Mouse (Mus musculus) E14TG2a.4 (cell line): ENCODE results near the gene Gm27029.

Source experiments
- H3K27me3 ChIP-seq: 2 replicates; pipeline ENCODE4 v1.6.1; 2014; ENCODE audit warnings: low read length, control low read depth; ENCODE audit not compliant: insufficient read depth
- H3K36me3 ChIP-seq: 2 replicates; pipeline ENCODE4 v1.6.1; 2014; ENCODE audit warnings: low read length, control low read depth; ENCODE audit not compliant: insufficient read depth
- H3K4me1 ChIP-seq: replicated peaks from 2 replicates; pipeline ENCODE4 v1.6.1; 2014; ENCODE audit warnings: low read depth, low read length, control low read depth
- H3K4me3 ChIP-seq: replicated peaks from 2 replicates; pipeline ENCODE4 v1.5.1; 2014; ENCODE audit warnings: mild to moderate bottlenecking, low read length
- H3K9me3 ChIP-seq: 2 replicates; pipeline ENCODE4 v1.6.1; 2014; ENCODE audit warnings: low read length, control low read depth
- CTCF ChIP-seq: conservative IDR thresholded peaks from 2 replicates; pipeline ENCODE4 v1.5.1; 2014; ENCODE audit warnings: low read length
- NANOG ChIP-seq: IDR thresholded peaks from 2 replicates; pipeline ENCODE4 v1.6.1; 2014; ENCODE audit warnings: borderline replicate concordance, low read length, mixed read lengths
- POU5F1 ChIP-seq: IDR thresholded peaks from 2 replicates; pipeline ENCODE4 v1.6.1; 2014; ENCODE audit warnings: low read length, borderline replicate concordance

Gene Gm27029

DNA sequence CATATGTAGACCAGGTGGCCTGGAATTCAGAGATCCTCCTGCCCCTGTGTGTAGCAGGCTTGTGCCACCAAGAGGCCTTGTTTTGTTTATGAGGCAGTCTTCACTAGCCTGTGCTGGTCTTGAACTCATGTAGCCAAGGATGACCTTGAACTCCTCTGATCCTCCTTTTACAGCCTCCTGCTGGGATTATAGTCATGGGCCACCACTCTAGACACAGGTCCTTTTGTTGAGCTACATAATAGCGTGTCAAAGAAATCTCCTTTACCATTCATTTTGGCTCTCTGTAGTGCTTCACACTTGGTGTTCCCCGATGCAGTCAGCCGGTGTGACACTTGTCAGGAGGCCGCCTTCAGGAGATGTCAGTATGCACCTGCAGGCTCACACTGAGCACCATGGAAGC, 12.3 kb upstream of the Gm27029 start:
- no peak for TF ChIP-seq CTCF
- TF ChIP-seq POU5F1, result no peak
- TF ChIP-seq NANOG, result peak; percentile 66; the same call in 1 of the 2 replicates
- peaks cover 37% of the 10 kb centered on the region for H3K36me3 ChIP-seq
- H3K4me1 ChIP-seq, result peaks cover 34% of the 10 kb centered on the region
- no peaks in the 10 kb centered on the region for H3K9me3 ChIP-seq
- H3K27me3 ChIP-seq, result no peaks in the 10 kb centered on the region
- no peak overlapping the region for H3K4me3 ChIP-seq

DNA sequence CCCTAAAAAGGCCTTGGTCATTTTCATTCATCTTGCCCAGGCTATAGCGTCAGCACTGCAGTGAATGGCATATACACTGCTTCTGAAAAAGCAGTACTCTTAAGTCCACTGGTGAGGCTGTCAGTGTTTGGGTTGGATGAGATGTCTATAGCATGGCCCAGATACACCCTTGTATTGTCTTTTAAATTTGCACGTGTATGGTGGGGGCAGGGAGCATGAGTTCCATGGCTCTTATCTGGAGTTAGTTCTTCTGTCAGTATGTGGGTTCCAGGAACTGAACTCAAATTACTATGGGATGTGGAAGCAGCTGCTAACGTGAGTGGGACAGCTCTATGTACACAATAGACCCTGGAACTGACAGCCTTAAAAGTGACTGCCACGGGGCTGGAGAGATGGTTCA, 11.2 kb upstream of the Gm27029 start:
- Histone ChIP-seq H3K4me3 (no peak overlapping the region), H3K4me1 (peaks cover 39% of the 10 kb centered on the region), H3K27me3 (no peaks in the 10 kb centered on the region), H3K9me3 (no peaks in the 10 kb centered on the region), H3K36me3 (peaks cover 48% of the 10 kb centered on the region)
- TF ChIP-seq POU5F1 (no peak), NANOG (no peak), CTCF (no peak)

DNA sequence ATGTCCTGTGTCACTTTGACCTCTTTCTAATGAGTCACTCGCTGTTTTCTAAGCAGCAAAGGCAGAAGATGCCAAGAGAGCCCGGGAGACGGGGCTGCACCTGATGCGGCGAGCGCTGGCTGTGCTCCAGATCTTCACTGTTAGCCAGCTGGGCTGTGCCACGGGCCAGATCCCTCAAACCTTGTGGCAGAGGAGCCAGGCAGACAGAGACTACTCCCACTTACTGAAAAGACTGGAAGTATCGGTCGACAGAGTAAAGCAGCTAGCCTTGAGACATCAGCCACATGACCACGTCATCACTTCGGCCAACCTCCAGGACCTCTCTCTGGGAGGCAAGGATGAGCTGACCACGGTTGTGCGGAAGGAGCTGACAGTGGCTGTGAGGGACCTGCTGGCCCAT, 8.8 kb upstream of the Gm27029 start:
- no peak overlapping the region for H3K4me3 ChIP-seq
- H3K9me3 ChIP-seq, result no peaks in the 10 kb centered on the region
- TF ChIP-seq NANOG (no peak), POU5F1 (no peak), CTCF (no peak)
- H3K36me3 ChIP-seq, result peaks cover 68% of the 10 kb centered on the region
- H3K27me3 ChIP-seq, result no peaks in the 10 kb centered on the region
- peaks cover 44% of the 10 kb centered on the region for H3K4me1 ChIP-seq

DNA sequence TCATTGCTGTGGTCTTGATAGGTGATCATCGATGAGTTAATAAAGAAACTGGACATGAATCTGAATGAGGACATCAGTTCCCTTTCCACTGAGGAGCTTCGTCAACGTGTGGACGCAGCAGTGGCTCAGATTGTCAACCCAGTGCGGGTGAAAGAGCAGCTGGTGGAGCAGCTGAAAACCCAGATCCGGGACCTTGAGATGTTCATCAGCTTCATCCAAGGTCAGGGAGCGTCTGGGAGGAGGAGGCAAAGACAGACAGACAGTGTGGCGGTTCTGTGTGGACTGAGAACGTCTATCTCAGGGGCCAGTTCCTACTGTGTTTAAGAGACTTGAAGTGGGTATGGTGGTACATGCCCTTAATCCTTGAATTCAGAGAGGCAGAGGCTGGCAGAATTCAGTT, 6.7 kb upstream of the Gm27029 start:
- TF ChIP-seq POU5F1 (no peak), CTCF (no peak), NANOG (no peak)
- Histone ChIP-seq H3K27me3 (peaks cover under 1% of the 10 kb centered on the region; the same call in 1 of the 2 replicates), H3K9me3 (no peaks in the 10 kb centered on the region), H3K4me1 (peaks cover 37% of the 10 kb centered on the region), H3K4me3 (no peak overlapping the region), H3K36me3 (peaks cover 72% of the 10 kb centered on the region)

DNA sequence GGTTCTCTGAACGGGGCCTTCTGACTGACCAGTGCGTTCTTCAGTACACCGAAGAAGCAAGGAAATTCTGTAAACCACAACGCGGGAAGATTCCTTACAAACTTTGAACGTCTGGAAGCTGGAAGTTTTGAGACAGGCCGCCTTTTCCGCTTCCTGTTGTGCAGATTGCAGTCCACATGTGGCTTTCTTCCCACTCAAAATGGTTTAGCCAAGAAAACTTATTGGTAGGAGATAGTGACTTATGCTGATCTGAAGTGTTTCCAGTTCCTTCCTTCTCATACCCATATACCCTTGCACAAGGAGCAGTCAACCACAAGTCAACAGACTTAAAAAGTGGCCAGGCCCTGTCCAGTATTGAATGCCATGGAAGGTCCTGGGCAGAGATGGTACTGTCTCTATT, 1.6 kb upstream of the Gm27029 start:
- Histone ChIP-seq H3K4me1 (peaks cover 37% of the 10 kb centered on the region), H3K9me3 (no peaks in the 10 kb centered on the region)
- no peak for TF ChIP-seq NANOG
- no peak for TF ChIP-seq POU5F1
- no peak for TF ChIP-seq CTCF

DNA sequence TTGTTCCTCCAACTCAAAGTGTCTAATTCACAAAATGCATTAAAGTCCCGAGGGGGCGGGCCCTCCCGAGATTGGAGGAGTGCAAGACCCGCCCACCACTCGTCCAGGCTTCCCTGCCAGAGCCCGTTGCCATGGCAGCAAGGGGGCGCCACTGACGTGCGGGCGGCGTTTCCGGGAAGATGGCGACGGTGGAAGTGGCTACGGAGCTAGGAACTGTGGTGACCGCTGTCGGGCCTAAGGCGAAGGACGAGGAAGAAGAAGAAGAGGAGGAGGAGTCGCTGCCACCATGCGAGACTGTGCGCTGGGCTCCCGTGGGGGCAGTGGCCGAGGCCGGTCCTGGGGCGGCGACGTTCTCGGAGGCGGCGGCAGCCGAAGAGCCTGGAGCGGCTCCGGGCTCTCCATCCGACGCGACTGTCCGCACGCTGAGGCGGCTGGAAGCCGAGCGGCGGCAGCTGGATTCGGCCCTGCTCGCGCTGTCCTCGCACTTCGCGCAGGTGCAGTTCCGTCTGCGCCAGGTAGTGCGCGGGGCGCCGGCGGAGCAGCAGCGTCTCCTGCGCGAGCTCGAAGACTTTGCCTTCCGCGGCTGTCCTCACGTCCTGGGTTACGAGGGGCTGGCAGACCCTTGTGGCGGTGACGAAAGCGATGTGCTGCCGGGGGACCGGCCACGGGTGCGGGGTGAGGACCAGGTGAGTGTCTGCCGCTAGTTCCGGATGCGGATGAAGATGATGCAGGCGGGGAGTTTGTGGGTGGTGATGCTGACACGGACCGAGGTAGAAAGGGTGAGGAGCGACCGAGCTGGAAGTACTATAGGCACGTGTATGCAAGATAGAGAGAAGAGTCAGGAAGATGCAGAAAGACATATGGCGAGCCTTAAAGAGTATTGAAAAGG, 573 bp upstream of the Gm27029 start, which contains the start of the genes Rundc1 and Ptges3l:
Gene Rundc1 (plus strand): TSS at position 161 of the 889 bp plus-strand sequence.
Gene Ptges3l (minus strand): TSS at position 409 of the 889 bp plus-strand sequence.
- Histone ChIP-seq H3K36me3 (peaks cover 17% of the 10 kb centered on the region), H3K9me3 (no peaks in the 10 kb centered on the region), H3K27me3 (peaks cover 6% of the 10 kb centered on the region; the same call in 1 of the 2 replicates), H3K4me3 (peak within 1 kb of the TSS; percentile 99), H3K4me1 (peaks cover 33% of the 10 kb centered on the region)
- TF ChIP-seq CTCF (no peak), NANOG (no peak), POU5F1 (no peak)

More for the DNA sequence above, 1.6 kb upstream of the Gm27029 start:
- Histone ChIP-seq H3K4me3 (peak overlapping the region; percentile 99), H3K36me3 (peaks cover 27% of the 10 kb centered on the region), H3K27me3 (peaks cover 6% of the 10 kb centered on the region; the same call in 1 of the 2 replicates)

DNA sequence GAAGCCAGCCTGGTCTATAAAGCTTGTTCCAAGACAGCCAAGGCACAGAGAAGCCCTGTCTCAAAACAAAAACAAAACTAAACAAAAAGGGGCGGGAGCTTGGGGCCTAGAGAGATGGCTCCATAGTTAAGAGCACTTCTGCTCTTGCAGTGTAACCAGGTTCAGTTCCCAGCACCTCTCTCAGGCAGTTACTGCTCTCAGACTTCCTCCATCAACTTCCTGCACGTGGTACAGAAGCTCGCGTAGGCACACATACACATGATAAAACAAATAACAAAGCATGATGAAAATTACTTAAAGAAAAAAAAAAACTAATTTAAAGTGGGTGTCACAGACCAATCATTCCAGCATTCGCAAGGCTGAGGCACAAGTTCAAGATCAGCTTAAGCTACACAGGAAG, 4.4 kb downstream of the Gm27029 start:
- Histone ChIP-seq H3K4me3 (no peak overlapping the region), H3K9me3 (no peaks in the 10 kb centered on the region), H3K4me1 (peaks cover 55% of the 10 kb centered on the region), H3K36me3 (peaks cover 3% of the 10 kb centered on the region; the same call in 1 of the 2 replicates), H3K27me3 (no peaks in the 10 kb centered on the region)
- TF ChIP-seq NANOG, result no peak

DNA sequence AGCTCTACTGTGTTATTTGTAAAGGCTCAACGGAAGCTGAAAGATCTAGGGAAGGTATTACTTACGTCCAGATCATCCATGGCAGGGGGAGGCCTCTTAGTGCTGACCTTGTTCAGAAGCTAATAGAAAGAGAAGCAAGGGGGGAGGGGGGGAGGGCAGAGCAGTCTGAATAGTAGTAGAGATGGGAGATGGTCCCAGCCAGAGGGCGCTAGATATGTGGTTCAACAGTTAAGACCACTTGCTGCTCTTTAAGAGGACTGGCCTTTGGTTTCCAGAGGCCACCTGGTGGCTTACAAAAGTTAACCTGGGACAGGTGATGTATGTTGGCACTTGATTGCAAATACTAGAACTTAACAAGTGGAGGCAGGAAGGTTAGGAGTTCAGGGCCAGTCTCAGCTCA, 5.0 kb downstream of the Gm27029 start:
- no peaks in the 10 kb centered on the region for H3K9me3 ChIP-seq
- no peak for TF ChIP-seq NANOG
- no peak; the same call in 1 of the 2 replicates for TF ChIP-seq CTCF
- no peak for TF ChIP-seq POU5F1
- no peak overlapping the region for H3K4me3 ChIP-seq
- H3K27me3 ChIP-seq, result no peaks in the 10 kb centered on the region
- peaks cover 9% of the 10 kb centered on the region; the same call in 1 of the 2 replicates for H3K36me3 ChIP-seq
- H3K4me1 ChIP-seq, result peaks cover 54% of the 10 kb centered on the region

DNA sequence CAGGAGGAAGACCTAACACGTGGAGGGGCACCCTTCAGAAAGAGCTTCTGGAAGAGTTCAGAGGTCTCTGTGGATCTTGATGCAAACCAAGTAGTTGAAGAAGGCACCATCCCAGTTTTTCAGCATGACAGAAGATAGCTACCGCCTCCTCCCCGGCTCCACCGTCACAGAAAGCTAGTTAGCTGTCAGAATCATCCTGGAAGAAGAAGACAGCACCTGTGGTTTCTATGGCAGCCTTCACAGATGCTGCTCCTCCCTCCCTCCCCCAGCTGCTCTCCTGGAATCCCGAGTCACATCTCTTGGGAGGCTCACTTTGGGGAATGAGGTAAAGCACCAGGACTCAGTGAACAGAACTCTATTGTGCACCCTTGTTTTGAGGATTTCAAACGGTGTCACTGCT, 5.6 kb downstream of the Gm27029 start:
- Histone ChIP-seq H3K9me3 (no peaks in the 10 kb centered on the region), H3K4me1 (peaks cover 48% of the 10 kb centered on the region), H3K27me3 (no peaks in the 10 kb centered on the region), H3K4me3 (no peak overlapping the region), H3K36me3 (peaks cover 12% of the 10 kb centered on the region)
- no peak for TF ChIP-seq NANOG
- TF ChIP-seq POU5F1, result no peak
- no peak for TF ChIP-seq CTCF
